Mouse (Mus musculus): ENCODE measurements around the gene Adam12. TPM values are rescaled to one million over a fixed set of nuclear protein-coding genes. Genes with fewer than 3 reads are reported as not detected.

Gene Adam12
- polyA plus RNA-seq, 2 experiments, result 17.0 to 18.1 TPM

DNA sequence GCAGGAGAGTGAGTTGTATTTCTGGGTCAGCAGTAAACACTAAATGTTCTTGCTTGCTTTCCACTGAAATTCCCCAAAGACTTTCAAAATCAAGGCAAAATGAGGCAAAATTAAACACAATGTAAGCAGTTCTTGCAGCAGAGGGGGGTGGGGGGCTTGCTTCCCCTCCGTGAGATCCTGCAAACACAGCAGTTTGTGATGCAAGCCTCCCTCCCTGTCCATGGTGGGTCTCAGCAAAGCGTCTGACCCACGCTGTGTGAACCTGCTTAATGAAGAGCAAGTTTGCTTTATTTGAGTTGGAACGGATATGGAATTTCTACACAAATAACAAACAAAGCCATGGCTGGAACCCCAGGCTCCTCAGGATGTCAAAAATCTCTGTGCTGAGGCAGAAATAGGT lies 132.9 kb downstream of the Adam12 start:
- H3K36me3 ChIP-seq (ENCODE audit: control insufficient read depth, insufficient read depth, low read length), result no peaks in the 10 kb centered on the region
- H3K4me1 ChIP-seq (ENCODE audit: control insufficient read depth, insufficient read depth, low read length), result 0 out of 2 replicates have a peak, but pooled peaks cover 9% of the 10 kb centered on the region
- WGBS, result 43% methylated on average over 4 of the region's 4 CpGs
- H3K4me3 ChIP-seq (replicated peaks; ENCODE audit: low read length), result no peak overlapping the region
- H3K9ac ChIP-seq (ENCODE audit: low read depth, low read length, severe bottlenecking), result no peak overlapping the region
- no peak for ATAC-seq (ENCODE audit: low FRiP score, low read depth)
- no peak for TF ChIP-seq POLR2A (IDR thresholded peaks at IDR 0.05; ENCODE audit: borderline replicate concordance, extremely low read depth, insufficient read depth, insufficient read length)
- H3K4me2 ChIP-seq (replicated peaks; ENCODE audit: low read depth, low read length, severe bottlenecking), result no peak overlapping the region
- H3K27me3 ChIP-seq (ENCODE audit: control insufficient read depth, insufficient read depth, low read length), result no peaks in the 10 kb centered on the region
- H3K9me3 ChIP-seq (ENCODE audit: control insufficient read depth, low read length), result no peaks in the 10 kb centered on the region
- no peak for DNase-seq (ENCODE audit: low spot score)
- H3K27ac ChIP-seq (replicated peaks; ENCODE audit: low read depth, low read length), result no peak overlapping the region

DNA sequence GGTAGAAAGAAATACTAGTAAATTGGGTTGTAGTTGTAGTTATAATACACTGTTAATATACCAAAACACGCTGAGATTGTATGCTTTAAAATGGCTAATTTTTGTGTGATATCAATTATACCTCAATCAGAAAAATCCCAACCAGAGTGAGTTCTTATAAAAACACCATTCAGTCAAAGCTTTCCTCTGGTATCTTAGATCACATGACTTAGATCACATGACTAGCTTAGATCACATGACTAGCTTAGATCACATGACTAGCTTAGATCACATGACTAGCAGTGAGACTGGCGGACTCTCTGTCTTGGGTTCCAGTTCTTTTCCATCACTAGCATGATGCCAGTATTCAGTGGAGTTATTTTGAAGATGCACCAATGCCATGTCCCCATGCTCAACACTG lies 134.1 kb downstream of the Adam12 start:
- ATAC-seq (ENCODE audit: low FRiP score, low read depth) (no peak), DNase-seq (ENCODE audit: low spot score) (no peak)
- no peak overlapping the region for H3K27ac ChIP-seq (replicated peaks; ENCODE audit: low read depth, low read length)
- no peaks in the 10 kb centered on the region for H3K9me3 ChIP-seq (ENCODE audit: control insufficient read depth, low read length)
- TF ChIP-seq POLR2A (IDR thresholded peaks at IDR 0.05; ENCODE audit: borderline replicate concordance, extremely low read depth, insufficient read depth, insufficient read length), result no peak
- H3K4me1 ChIP-seq (ENCODE audit: control insufficient read depth, insufficient read depth, low read length), result peaks cover 14% of the 10 kb centered on the region
- H3K36me3 ChIP-seq (ENCODE audit: control insufficient read depth, insufficient read depth, low read length), result no peaks in the 10 kb centered on the region
- WGBS, result 95% methylated on average over 2 of the region's 2 CpGs
- H3K4me3 ChIP-seq (replicated peaks; ENCODE audit: low read length), result no peak overlapping the region
- H3K4me2 ChIP-seq (replicated peaks; ENCODE audit: low read depth, low read length, severe bottlenecking), result no peak overlapping the region
- no peaks in the 10 kb centered on the region for H3K27me3 ChIP-seq (ENCODE audit: control insufficient read depth, insufficient read depth, low read length)
- H3K9ac ChIP-seq (ENCODE audit: low read depth, low read length, severe bottlenecking), result no peak overlapping the region

DNA sequence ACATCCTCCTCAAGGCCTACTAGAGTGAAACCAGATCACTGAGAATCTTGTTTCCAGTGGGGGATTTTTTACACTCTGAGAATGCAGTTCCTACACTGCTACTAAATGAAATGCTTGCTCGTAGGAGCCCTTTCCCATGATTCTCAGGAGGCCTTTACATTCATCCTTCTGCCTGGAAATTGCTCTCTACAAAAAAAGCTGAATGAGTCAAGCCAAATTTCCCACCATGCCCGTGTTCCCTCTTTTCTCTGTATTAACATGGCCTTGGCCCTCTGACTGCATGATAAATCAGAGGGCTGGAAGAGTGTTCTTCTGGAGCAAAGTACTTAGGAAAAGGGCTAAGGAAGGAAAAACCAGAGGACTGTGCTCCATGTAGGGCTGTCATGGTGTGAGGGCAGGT lies 138.1 kb downstream of the Adam12 start:
- DNase-seq (ENCODE audit: low spot score), result peak; percentile 58
- 18% methylated on average over 2 of the region's 2 CpGs for WGBS
- H3K4me1 ChIP-seq (ENCODE audit: control insufficient read depth, insufficient read depth, low read length), result peaks cover 18% of the 10 kb centered on the region
- no peaks in the 10 kb centered on the region for H3K9me3 ChIP-seq (ENCODE audit: control insufficient read depth, low read length)
- no peak overlapping the region for H3K9ac ChIP-seq (ENCODE audit: low read depth, low read length, severe bottlenecking)
- no peak for TF ChIP-seq POLR2A (IDR thresholded peaks at IDR 0.05; ENCODE audit: borderline replicate concordance, extremely low read depth, insufficient read depth, insufficient read length)
- H3K27me3 ChIP-seq (ENCODE audit: control insufficient read depth, insufficient read depth, low read length), result no peaks in the 10 kb centered on the region
- no peak overlapping the region for H3K4me2 ChIP-seq (replicated peaks; ENCODE audit: low read depth, low read length, severe bottlenecking)
- H3K4me3 ChIP-seq (replicated peaks; ENCODE audit: low read length), result no peak overlapping the region
- no peaks in the 10 kb centered on the region for H3K36me3 ChIP-seq (ENCODE audit: control insufficient read depth, insufficient read depth, low read length)
- peak; percentile 37; the same call in 1 of the 2 replicates for ATAC-seq (ENCODE audit: low FRiP score, low read depth)
- H3K27ac ChIP-seq (replicated peaks; ENCODE audit: low read depth, low read length), result peak overlapping the region; percentile 40; the same call in 1 of the 2 replicates

DNA sequence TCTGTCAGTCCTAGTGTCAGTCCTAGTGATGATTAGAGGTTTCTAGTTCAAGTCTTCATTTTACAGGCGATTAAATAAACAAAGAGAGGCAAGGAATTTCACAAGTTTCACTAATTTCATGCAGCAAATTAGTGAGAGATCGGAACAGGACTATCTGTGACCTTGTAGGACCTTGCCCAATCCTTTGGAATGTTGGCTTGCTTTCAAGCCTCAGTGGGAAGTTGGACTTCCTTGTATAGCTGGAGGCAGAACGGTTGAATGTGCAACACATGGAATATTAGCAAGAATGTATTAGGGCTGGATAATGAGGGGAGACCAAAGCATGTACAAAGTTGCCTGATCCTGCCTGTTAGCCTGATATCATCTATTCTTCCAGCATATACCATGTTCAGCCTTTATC lies 141.2 kb downstream of the Adam12 start:
- Histone ChIP-seq H3K27me3 (ENCODE audit: control insufficient read depth, insufficient read depth, low read length) (no peaks in the 10 kb centered on the region), H3K36me3 (ENCODE audit: control insufficient read depth, insufficient read depth, low read length) (no peaks in the 10 kb centered on the region), H3K27ac (replicated peaks; ENCODE audit: low read depth, low read length) (no peak overlapping the region), H3K4me3 (replicated peaks; ENCODE audit: low read length) (no peak overlapping the region), H3K4me1 (ENCODE audit: control insufficient read depth, insufficient read depth, low read length) (peaks cover 18% of the 10 kb centered on the region), H3K4me2 (replicated peaks; ENCODE audit: low read depth, low read length, severe bottlenecking) (no peak overlapping the region), H3K9ac (ENCODE audit: low read depth, low read length, severe bottlenecking) (no peak overlapping the region), H3K9me3 (ENCODE audit: control insufficient read depth, low read length) (no peaks in the 10 kb centered on the region)
- no peak for ATAC-seq (ENCODE audit: low FRiP score, low read depth)
- no peak for TF ChIP-seq POLR2A (IDR thresholded peaks at IDR 0.05; ENCODE audit: borderline replicate concordance, extremely low read depth, insufficient read depth, insufficient read length)
- no peak for DNase-seq (ENCODE audit: low spot score)
- WGBS, result 48% methylated on average over 3 of the region's 3 CpGs

DNA sequence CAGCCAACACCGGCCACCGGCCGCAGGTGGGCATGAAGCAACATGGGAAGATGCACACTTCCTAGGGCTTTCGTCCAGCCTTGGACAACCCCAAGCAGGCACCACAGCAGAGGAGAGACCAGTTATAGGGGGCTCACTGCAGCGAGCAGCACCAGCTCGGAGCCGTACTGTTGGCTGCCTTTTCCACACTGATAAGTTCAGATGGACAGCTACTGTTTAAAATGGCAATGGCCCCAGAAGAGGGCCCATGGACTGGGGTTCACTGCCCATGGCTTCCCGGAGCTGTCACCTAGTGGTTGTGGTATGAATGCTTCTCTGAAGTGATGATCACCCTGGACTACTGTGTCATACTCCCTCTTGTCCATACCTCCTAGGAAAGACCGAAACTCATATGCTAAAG lies 141.7 kb downstream of the Adam12 start:
- TF ChIP-seq POLR2A (IDR thresholded peaks at IDR 0.05; ENCODE audit: borderline replicate concordance, extremely low read depth, insufficient read depth, insufficient read length), result no peak
- Histone ChIP-seq H3K4me2 (replicated peaks; ENCODE audit: low read depth, low read length, severe bottlenecking) (no peak overlapping the region), H3K27ac (replicated peaks; ENCODE audit: low read depth, low read length) (no peak overlapping the region), H3K4me3 (replicated peaks; ENCODE audit: low read length) (no peak overlapping the region), H3K9me3 (ENCODE audit: control insufficient read depth, low read length) (no peaks in the 10 kb centered on the region), H3K4me1 (ENCODE audit: control insufficient read depth, insufficient read depth, low read length) (peaks cover 18% of the 10 kb centered on the region), H3K27me3 (ENCODE audit: control insufficient read depth, insufficient read depth, low read length) (no peaks in the 10 kb centered on the region), H3K36me3 (ENCODE audit: control insufficient read depth, insufficient read depth, low read length) (no peaks in the 10 kb centered on the region), H3K9ac (ENCODE audit: low read depth, low read length, severe bottlenecking) (no peak overlapping the region)
- no peak for ATAC-seq (ENCODE audit: low FRiP score, low read depth)
- DNase-seq (ENCODE audit: low spot score), result no peak
- 93% methylated on average over 9 of the region's 9 CpGs for WGBS

Data from limb, embryonic 14.5 days (tissue).